Mouse (Mus musculus): ENCODE measurements at regions not wholly inside any gene's neighbourhood (a gene's known extent, or its start where the extent isn't known, plus 50 kb on each side); places are given as distances from the start of the nearest gene placed in this dataset.
A peak's percentile ranks its signal among the peaks of the same experiment; 100 is the strongest.

DNA sequence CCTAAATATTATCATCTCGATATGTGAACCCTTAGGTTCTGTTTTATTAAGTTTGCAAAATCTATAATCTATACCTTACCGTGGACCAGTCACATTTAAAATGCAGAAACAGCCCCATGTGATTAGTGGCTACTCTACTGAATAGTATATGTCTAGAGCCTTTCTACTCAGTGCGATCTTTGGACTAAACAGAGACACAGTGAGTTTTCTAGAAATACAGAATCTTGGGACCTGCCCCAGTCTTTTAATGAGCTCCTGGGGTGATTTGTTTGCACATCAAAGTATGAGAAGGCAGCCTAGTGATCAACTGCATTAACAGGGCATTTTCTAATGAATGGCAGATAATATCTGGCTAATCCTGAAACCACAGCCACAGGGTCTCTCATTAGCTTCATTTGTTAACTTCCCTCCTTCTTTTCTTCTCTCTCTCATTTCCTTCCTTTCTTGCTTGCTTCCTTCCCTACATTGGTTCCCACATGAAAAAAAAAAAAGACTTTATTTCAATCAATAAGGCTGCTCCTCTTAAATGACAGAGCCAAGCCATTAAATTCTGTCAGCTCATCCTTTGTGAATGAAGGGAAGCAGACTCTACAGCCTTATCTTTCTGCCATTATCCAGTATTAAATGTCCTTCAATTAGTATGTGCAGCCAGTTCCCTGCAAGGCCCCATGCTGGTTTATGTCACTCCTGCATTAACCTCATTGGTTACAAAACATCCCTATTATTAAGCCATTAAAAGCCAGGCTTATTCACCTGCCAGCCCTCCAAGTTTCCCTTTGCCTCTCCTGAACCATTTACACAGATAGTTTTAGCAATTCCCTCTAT, 193.2 kb upstream of the Rai2 start:
- Histone ChIP-seq H3K79me2 (replicated peaks; ENCODE audit: control insufficient read depth, extremely low read depth, insufficient read depth, poor library complexity, severe bottlenecking) (no peaks in the 10 kb centered on the region), H3K36me3 (replicated peaks in 1 of 2; ENCODE audit: control insufficient read depth in 1 of 2, insufficient read depth in 1 of 2, low read length in 1 of 2) (no peaks in the 10 kb centered on the region), H3K27ac (ENCODE audit: insufficient read depth, low read depth) (no peak overlapping the region), H3K27me3 (replicated peaks) (no peaks in the 10 kb centered on the region), H3K9me3 (replicated peaks; ENCODE audit: low read length) (no peaks in the 10 kb centered on the region), H3K4me3 (replicated peaks in 1 of 3; ENCODE audit: low read depth in 2 of 3, low read length in 2 of 3, poor library complexity in 1 of 3) (no peak overlapping the region), H3K4me2 (ENCODE audit: insufficient read depth, low read depth, poor library complexity, severe bottlenecking) (no peak overlapping the region), H3K4me1 (ENCODE audit: control insufficient read depth in 1 of 2, insufficient read depth in 2 of 2) (no peaks in the 10 kb centered on the region), H3K9ac (ENCODE audit: insufficient read depth, low read depth) (no peak overlapping the region)
- in situ Hi-C loops (cut with MboI; ENCODE audit: low pct_ligation_motif_present, low pct_unique_long_range_greater_than_20kb, low sequenced_read_pairs) = no loop called here
- dilution Hi-C loops (cut with MboI; ENCODE audit: extremely low pct_ligation_motif_present, extremely low pct_unique_long_range_greater_than_20kb, low sequenced_read_pairs) = no loop called here
- no peak for DNase-seq (ENCODE audit: extremely low read depth)
- TF ChIP-seq JUN (IDR thresholded peaks at IDR 0.05; ENCODE audit: insufficient read depth, low read depth, low read length) (no peak), MEF2A (IDR thresholded peaks at IDR 0.05; ENCODE audit: borderline replicate concordance, low read depth, low read length) (no peak), MAX (IDR thresholded peaks at IDR 0.05; ENCODE audit: low read length) (no peak), ZNF384 (IDR thresholded peaks at IDR 0.05; ENCODE audit: low read depth, low read length) (no peak), NELFE (IDR thresholded peaks at IDR 0.05; ENCODE audit: low read depth, low read length) (no peak)

GRCm38 (mm10) chrX:161524257-161524646, 192.6 kb upstream of the Rai2 start:
- Histone ChIP-seq H3K27ac (ENCODE audit: insufficient read depth, low read depth) (no peak overlapping the region), H3K9me3 (replicated peaks; ENCODE audit: low read length) (no peaks in the 10 kb centered on the region), H3K27me3 (replicated peaks) (no peaks in the 10 kb centered on the region), H3K4me2 (ENCODE audit: insufficient read depth, low read depth, poor library complexity, severe bottlenecking) (no peak overlapping the region), H3K79me2 (replicated peaks; ENCODE audit: control insufficient read depth, extremely low read depth, insufficient read depth, poor library complexity, severe bottlenecking) (no peaks in the 10 kb centered on the region), H3K9ac (ENCODE audit: insufficient read depth, low read depth) (no peak overlapping the region), H3K4me1 (ENCODE audit: control insufficient read depth in 1 of 2, insufficient read depth in 2 of 2) (no peaks in the 10 kb centered on the region), H3K36me3 (replicated peaks in 1 of 2; ENCODE audit: control insufficient read depth in 1 of 2, insufficient read depth in 1 of 2, low read length in 1 of 2) (no peaks in the 10 kb centered on the region), H3K4me3 (replicated peaks in 1 of 3; ENCODE audit: low read depth in 2 of 3, low read length in 2 of 3, poor library complexity in 1 of 3) (no peak overlapping the region)
- dilution Hi-C loops (cut with MboI; ENCODE audit: extremely low pct_ligation_motif_present, extremely low pct_unique_long_range_greater_than_20kb, low sequenced_read_pairs) (no loop called here), in situ Hi-C loops (cut with MboI; ENCODE audit: low pct_ligation_motif_present, low pct_unique_long_range_greater_than_20kb, low sequenced_read_pairs) (no loop called here)
- DNase-seq (ENCODE audit: extremely low read depth) = no peak
- TF ChIP-seq POLR2A (IDR thresholded peaks at IDR 0.05; ENCODE audit: low read depth, low read length) = no peak
- TF ChIP-seq SIN3A (IDR thresholded peaks at IDR 0.05; ENCODE audit: low read length) = no peak
- no peak for TF ChIP-seq PAX5 (IDR thresholded peaks at IDR 0.05; ENCODE audit: low read length)

GRCm38 (mm10) chrX:161537290-161537689, 179.6 kb upstream of the Rai2 start:
- peak; percentile 48; the same call in 1 of the 2 replicates for TF ChIP-seq MEF2A (IDR thresholded peaks at IDR 0.05; ENCODE audit: borderline replicate concordance, low read depth, low read length)
- TF ChIP-seq TBP (conservative IDR thresholded peaks at IDR 0.05; ENCODE audit: low read depth, low read length) = peak; percentile 68; the same call in 1 of the 2 replicates
- 0 out of 2 replicates have a peak, but pooled peaks have one; percentile 17 for TF ChIP-seq EP300 (IDR thresholded peaks at IDR 0.05; ENCODE audit: low read length)
- TF ChIP-seq KAT2A (IDR thresholded peaks at IDR 0.05; ENCODE audit: insufficient replicate concordance, low read length) = no peak
- H3K4me2 ChIP-seq (ENCODE audit: insufficient read depth, low read depth, poor library complexity, severe bottlenecking) = no peak overlapping the region
- dilution Hi-C loops (cut with MboI; ENCODE audit: extremely low pct_ligation_motif_present, extremely low pct_unique_long_range_greater_than_20kb, low sequenced_read_pairs) (no loop called here), in situ Hi-C loops (cut with MboI; ENCODE audit: low pct_ligation_motif_present, low pct_unique_long_range_greater_than_20kb, low sequenced_read_pairs) (no loop called here)
- DNase-seq (ENCODE audit: extremely low read depth) = peak; percentile 47
- no peaks in the 10 kb centered on the region for H3K79me2 ChIP-seq (replicated peaks; ENCODE audit: control insufficient read depth, extremely low read depth, insufficient read depth, poor library complexity, severe bottlenecking)
- H3K27me3 ChIP-seq (replicated peaks) = no peaks in the 10 kb centered on the region
- no peak overlapping the region for H3K27ac ChIP-seq (ENCODE audit: insufficient read depth, low read depth)
- no peak overlapping the region for H3K4me3 ChIP-seq (replicated peaks in 1 of 3; ENCODE audit: low read depth in 2 of 3, low read length in 2 of 3, poor library complexity in 1 of 3)
- no peak overlapping the region for H3K9ac ChIP-seq (ENCODE audit: insufficient read depth, low read depth)
- peaks cover 0 to 4% of the 10 kb centered on the region in 2 experiments; a peak in 1 of 4 replicates for H3K4me1 ChIP-seq (ENCODE audit: control insufficient read depth in 1 of 2, insufficient read depth in 2 of 2)
- H3K36me3 ChIP-seq (replicated peaks in 1 of 2; ENCODE audit: control insufficient read depth in 1 of 2, insufficient read depth in 1 of 2, low read length in 1 of 2) = no peaks in the 10 kb centered on the region
- no peaks in the 10 kb centered on the region for H3K9me3 ChIP-seq (replicated peaks; ENCODE audit: low read length)
